Mouse (Mus musculus) olfactory bulb, adult 2 months (tissue): ENCODE data around the gene H2-M3.

Source experiments
- CTCF ChIP-seq: fragments of 200-500 bp; IDR thresholded peaks from 2 replicates; pipeline ENCODE4 v1.5.1; 2012; ENCODE audit warnings: low read depth, mild to moderate bottlenecking, low read length, moderate library complexity; ENCODE audit not compliant: insufficient read depth
- POLR2A ChIP-seq: fragments of 200-500 bp; IDR thresholded peaks from 2 replicates; pipeline ENCODE4 v1.6.1; 2012; ENCODE audit warnings: mild to moderate bottlenecking, low read depth, low read length, moderate library complexity; ENCODE audit not compliant: insufficient read depth

DNA sequence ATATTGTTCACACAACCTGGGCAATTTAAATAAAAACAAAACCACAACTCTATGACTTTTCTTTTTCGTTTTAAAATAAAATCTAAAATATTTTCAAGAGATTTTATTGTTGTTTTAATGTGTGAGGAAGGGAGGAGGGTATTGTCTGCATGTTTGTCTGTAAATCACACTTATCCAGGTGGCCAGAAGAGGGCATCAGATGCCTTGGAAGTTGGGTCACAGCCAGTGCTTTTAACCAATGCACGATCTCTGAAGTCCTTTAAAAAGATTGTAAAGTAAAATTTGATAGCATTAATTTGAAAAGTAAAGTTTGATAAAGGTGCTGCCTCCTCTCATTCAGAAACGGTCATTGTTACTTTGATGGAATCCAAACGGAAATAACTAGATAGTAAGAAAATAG, 38.5 kb downstream of the H2-M3 start:
- TF ChIP-seq CTCF, result no peak
- TF ChIP-seq POLR2A, result no peak
